Mouse (Mus musculus) lung, embryonic 16.5 days (tissue): ENCODE data around the gene Ptprn. TPM values are rescaled to one million over a fixed set of nuclear protein-coding genes. Genes with fewer than 3 reads are reported as not detected.

Experiments used
- ATAC-seq: fragments of 200-750 bp; cut with Nextera tagmentation; 2 replicates; pipeline ENCODE4 v1.8.0; 2017; ENCODE audit warnings: low read depth, mild to moderate bottlenecking, moderate library complexity
- H3K27ac ChIP-seq: fragments of 300-500 bp; sonication (generic); 2 replicates; pipeline ENCODE4 v1.5.1; 2014; ENCODE audit warnings: mild to moderate bottlenecking, control low read depth, low read length
- H3K27me3 ChIP-seq: fragments of 300-500 bp; sonication (generic); 2 replicates; pipeline ENCODE4 v1.6.1; 2014; ENCODE audit warnings: low read depth, low read length, mixed read lengths; ENCODE audit not compliant: control insufficient read depth, insufficient read depth
- H3K36me3 ChIP-seq: fragments of 300-500 bp; sonication (generic); 2 replicates; pipeline ENCODE4 v1.6.1; 2014; ENCODE audit warnings: low read length; ENCODE audit not compliant: control insufficient read depth, insufficient read depth
- H3K4me1 ChIP-seq: fragments of 300-500 bp; sonication (generic); replicated peaks from 2 replicates; pipeline ENCODE4 v1.6.1; 2014; ENCODE audit warnings: low read length, mixed read lengths; ENCODE audit not compliant: control insufficient read depth, insufficient read depth
- H3K4me2 ChIP-seq: fragments of 300-500 bp; sonication (generic); 2 replicates; pipeline ENCODE4 v1.6.1; 2014; ENCODE audit warnings: low read depth, low read length, control low read depth
- H3K4me3 ChIP-seq: fragments of 300-500 bp; sonication (generic); 2 replicates; pipeline ENCODE4 v1.5.1; 2014; ENCODE audit warnings: mild to moderate bottlenecking, low read length, control low read depth
- H3K9ac ChIP-seq: fragments of 300-500 bp; sonication (generic); 2 replicates; pipeline ENCODE4 v1.6.1; 2014; ENCODE audit warnings: low read length, control low read depth
- H3K9me3 ChIP-seq: fragments of 300-500 bp; sonication (generic); 2 replicates; pipeline ENCODE4 v1.6.1; 2016; ENCODE audit warnings: low read length; ENCODE audit not compliant: control insufficient read depth
- WGBS: fragments of 180-500 bp; shearing (Covaris S2); extraction: QIAGEN DNeasy Blood & Tissue Kit; methylation state at CpG from one replicate; pipeline ENCODE4 v1.1.7; 2014; 5-methylcytosine and 5-hydroxymethylcytosine counted together
- polyA plus RNA-seq: library from polyadenylated mRNA; unstranded; fragments of >200 nt; fragmentation: Nextera tagmentation; extraction: Ambion mirVana; gene quantifications from 2 replicates; pipeline ENCODE4 v1.2.1, GENCODE M21; 2015

Gene Ptprn
- 0.63 and 0.78 TPM in 2 replicates for polyA plus RNA-seq

GRCm38 (mm10) chr1:75264091-75264880, at the start of gene Ptprn:
Gene Ptprn (minus strand): TSS chr1:75264502.
- H3K9ac ChIP-seq = no peak within 1 kb of the TSS
- 17% methylated on average over 24 of the region's 32 CpGs for WGBS
- H3K27me3 ChIP-seq = peaks cover 23% of the 10 kb centered on the region
- H3K4me3 ChIP-seq = no peak within 1 kb of the TSS
- 0 out of 2 replicates have a peak, but pooled peaks cover 2% of the 10 kb centered on the region for H3K4me1 ChIP-seq
- H3K9me3 ChIP-seq = no peaks in the 10 kb centered on the region
- no peaks in the 10 kb centered on the region for H3K36me3 ChIP-seq
- no peak within 1 kb of the TSS for H3K4me2 ChIP-seq
- no peak within 1 kb of the TSS for H3K27ac ChIP-seq
- ATAC-seq = no peak

GRCm38 (mm10) chr1:75311694-75312093, 47.4 kb upstream of the Ptprn start:
- Histone ChIP-seq H3K4me3 (no peak overlapping the region), H3K9me3 (no peaks in the 10 kb centered on the region), H3K4me2 (no peak overlapping the region), H3K4me1 (peaks cover 7% of the 10 kb centered on the region; the same call in 1 of the 2 replicates), H3K27ac (no peak overlapping the region), H3K36me3 (peaks cover 49% of the 10 kb centered on the region), H3K9ac (no peak overlapping the region), H3K27me3 (no peaks in the 10 kb centered on the region)
- 95% methylated on average over 6 of the region's 6 CpGs for WGBS
- ATAC-seq = no peak

GRCm38 (mm10) chr1:75304662-75305061, 40.4 kb upstream of the Ptprn start:
- ATAC-seq = no peak
- 61% methylated on average over 2 of the region's 2 CpGs for WGBS
- no peak overlapping the region for H3K27ac ChIP-seq

GRCm38 (mm10) chr1:75294294-75294693, 30.0 kb upstream of the Ptprn start:
- no peak overlapping the region for H3K4me3 ChIP-seq
- no peaks in the 10 kb centered on the region for H3K27me3 ChIP-seq
- no peaks in the 10 kb centered on the region for H3K9me3 ChIP-seq
- H3K4me2 ChIP-seq = no peak overlapping the region
- H3K4me1 ChIP-seq = no peaks in the 10 kb centered on the region
- WGBS = 77% methylated on average over 5 of the region's 5 CpGs
- H3K27ac ChIP-seq = no peak overlapping the region
- ATAC-seq = no peak
- no peak overlapping the region for H3K9ac ChIP-seq
- no peaks in the 10 kb centered on the region for H3K36me3 ChIP-seq

More at GRCm38 (mm10) chr1:75304662-75305061, 40.4 kb upstream of the Ptprn start:
- no peaks in the 10 kb centered on the region for H3K9me3 ChIP-seq
- H3K4me3 ChIP-seq = no peak overlapping the region
- no peak overlapping the region for H3K9ac ChIP-seq
- no peaks in the 10 kb centered on the region for H3K4me1 ChIP-seq
- no peaks in the 10 kb centered on the region for H3K27me3 ChIP-seq
- no peak overlapping the region for H3K4me2 ChIP-seq
- H3K36me3 ChIP-seq = peaks cover 17% of the 10 kb centered on the region

GRCm38 (mm10) chr1:75293331-75293701, 29.0 kb upstream of the Ptprn start:
- ATAC-seq = no peak
- Histone ChIP-seq H3K36me3 (no peaks in the 10 kb centered on the region), H3K9me3 (no peaks in the 10 kb centered on the region), H3K4me2 (no peak overlapping the region), H3K27me3 (no peaks in the 10 kb centered on the region), H3K4me1 (no peaks in the 10 kb centered on the region), H3K27ac (no peak overlapping the region), H3K4me3 (no peak overlapping the region), H3K9ac (no peak overlapping the region)
- WGBS = 76% methylated on average over 5 of the region's 5 CpGs

DNA sequence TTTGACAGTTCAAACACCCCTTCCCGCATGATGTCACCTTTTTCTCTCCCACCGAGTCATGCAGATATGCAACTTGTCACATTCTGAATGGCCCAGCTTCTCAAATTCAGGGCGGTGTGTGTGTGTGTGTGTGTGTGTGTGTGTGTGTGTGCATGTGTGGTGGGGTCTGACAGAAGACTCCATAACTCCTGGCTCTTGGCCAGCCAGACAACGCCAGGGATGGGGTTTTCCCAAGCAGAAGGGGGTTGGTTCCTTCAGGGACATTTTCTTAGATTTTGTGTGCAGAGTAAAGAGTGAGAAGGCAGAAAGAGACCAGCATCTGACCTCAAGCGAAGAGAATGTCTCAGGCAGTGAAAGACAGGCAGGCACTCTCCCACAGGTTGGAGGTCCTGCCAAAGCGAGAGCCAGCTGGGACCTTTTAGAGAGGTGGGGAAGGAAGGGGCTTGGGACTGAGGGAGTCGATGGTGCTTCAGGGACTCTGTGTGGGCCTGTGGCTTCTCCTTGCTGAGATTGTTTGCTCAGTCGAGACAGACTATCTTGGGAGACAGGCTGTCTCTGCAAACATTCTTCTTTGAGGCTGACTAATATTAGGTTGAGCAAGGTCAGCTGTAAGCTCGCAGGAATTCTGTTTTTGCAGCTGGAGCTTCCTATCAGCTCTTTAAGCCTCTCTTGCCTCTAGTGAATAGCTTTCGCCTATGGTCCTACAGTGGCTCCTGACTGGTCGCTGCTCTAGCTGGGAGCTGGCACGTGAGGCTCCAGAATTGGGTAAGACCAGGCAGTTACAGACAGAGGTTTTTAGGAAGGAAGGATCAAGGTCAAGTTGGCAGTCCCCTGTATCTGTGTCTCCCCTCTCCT, 28.4 kb upstream of the Ptprn start:
- H3K9ac ChIP-seq = no peak overlapping the region
- no peak for ATAC-seq
- H3K4me2 ChIP-seq = no peak overlapping the region
- no peak overlapping the region for H3K4me3 ChIP-seq
- 15% methylated on average over 12 of the region's 12 CpGs for WGBS
- no peak overlapping the region for H3K27ac ChIP-seq
- H3K27me3 ChIP-seq = no peaks in the 10 kb centered on the region
- H3K36me3 ChIP-seq = no peaks in the 10 kb centered on the region
- no peaks in the 10 kb centered on the region for H3K9me3 ChIP-seq
- no peaks in the 10 kb centered on the region for H3K4me1 ChIP-seq

DNA sequence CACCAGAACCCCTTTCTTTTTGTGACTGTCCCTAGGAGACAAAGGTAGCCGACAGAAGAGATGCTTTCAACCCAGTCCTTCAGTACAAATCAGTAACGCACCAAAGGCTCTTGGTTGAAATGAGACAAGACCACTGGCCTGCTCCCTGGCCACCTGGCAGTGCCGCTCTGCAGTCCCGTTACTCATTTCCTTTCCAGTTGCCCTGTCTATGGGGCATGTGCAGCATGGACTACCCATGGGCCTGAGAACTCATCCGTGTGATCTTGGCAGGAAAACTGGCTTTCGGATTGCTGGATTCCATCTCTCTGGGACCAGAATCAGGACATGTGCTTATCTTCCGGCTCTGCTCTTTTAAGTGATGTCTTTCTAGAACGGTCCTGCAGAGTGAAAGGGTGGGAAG, 27.0 kb upstream of the Ptprn start:
- 79% methylated on average over 8 of the region's 8 CpGs for WGBS
- no peak for ATAC-seq
- H3K9ac ChIP-seq = no peak overlapping the region
- H3K27me3 ChIP-seq = no peaks in the 10 kb centered on the region
- no peak overlapping the region for H3K27ac ChIP-seq
- no peak overlapping the region for H3K4me2 ChIP-seq
- no peaks in the 10 kb centered on the region for H3K4me1 ChIP-seq
- no peaks in the 10 kb centered on the region for H3K36me3 ChIP-seq
- H3K4me3 ChIP-seq = no peak overlapping the region
- H3K9me3 ChIP-seq = no peaks in the 10 kb centered on the region

DNA sequence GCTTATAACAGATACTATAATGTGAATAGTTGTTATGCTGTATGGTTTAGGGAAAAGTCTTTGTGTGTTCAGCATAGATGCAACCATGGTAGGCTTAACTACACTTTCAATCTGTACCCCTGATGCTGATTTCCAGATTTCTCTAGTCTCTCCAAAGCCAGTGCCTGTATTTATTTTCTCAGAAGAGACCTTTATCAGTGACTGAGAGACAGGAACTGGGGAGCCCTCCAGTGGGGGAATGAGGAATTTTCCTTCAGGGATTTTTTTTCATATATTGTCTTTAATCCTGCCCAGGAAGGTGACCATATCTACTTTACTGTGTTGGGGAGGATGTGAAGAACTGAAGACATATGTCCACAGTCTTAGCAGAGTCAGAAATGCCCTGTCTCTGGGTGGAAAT, 26.3 kb upstream of the Ptprn start:
- Histone ChIP-seq H3K9me3 (no peaks in the 10 kb centered on the region), H3K27ac (no peak overlapping the region), H3K9ac (no peak overlapping the region), H3K4me1 (no peaks in the 10 kb centered on the region), H3K27me3 (no peaks in the 10 kb centered on the region), H3K4me3 (no peak overlapping the region), H3K4me2 (no peak overlapping the region), H3K36me3 (no peaks in the 10 kb centered on the region)
- ATAC-seq = no peak

DNA sequence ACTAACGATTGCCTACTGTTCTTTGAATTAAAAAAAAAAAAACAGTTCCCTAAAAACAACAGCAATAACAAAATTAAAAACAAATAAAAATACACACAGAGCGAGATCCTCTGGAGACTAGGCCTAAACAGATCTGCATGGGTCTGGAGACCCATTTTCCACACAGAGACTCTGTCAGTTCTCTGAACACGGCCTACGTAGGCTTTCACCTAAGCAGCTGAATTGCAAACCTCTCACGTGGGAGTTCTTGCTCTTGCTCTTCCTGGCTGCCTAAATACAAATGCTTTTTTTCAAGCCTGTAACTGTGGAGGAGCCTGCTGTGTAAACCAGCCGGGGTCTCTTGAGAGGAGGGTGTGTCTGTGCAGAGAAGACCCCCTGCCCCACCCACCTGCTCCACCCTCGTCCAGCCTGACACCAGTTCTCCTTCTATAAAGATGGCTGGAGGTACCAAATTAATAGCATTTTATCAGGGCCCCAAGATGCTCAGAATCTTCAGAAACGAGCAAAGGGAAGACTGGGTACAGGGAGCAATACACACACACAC, 25.7 kb upstream of the Ptprn start:
- Histone ChIP-seq H3K27ac (no peak overlapping the region), H3K36me3 (no peaks in the 10 kb centered on the region), H3K4me2 (no peak overlapping the region), H3K27me3 (no peaks in the 10 kb centered on the region), H3K4me3 (no peak overlapping the region), H3K9me3 (no peaks in the 10 kb centered on the region), H3K9ac (no peak overlapping the region), H3K4me1 (no peaks in the 10 kb centered on the region)
- ATAC-seq = no peak
- 47% methylated on average over 8 of the region's 8 CpGs for WGBS
